Mouse (Mus musculus): ENCODE results near the gene Olfm1. TPM values are rescaled to one million over a fixed set of nuclear protein-coding genes. Genes with fewer than 3 reads are reported as not detected.

The Olfm1 gene
- total and polyA plus RNA-seq, 3 experiments, result 22.2 to 51.0 TPM; not detected in 1

DNA sequence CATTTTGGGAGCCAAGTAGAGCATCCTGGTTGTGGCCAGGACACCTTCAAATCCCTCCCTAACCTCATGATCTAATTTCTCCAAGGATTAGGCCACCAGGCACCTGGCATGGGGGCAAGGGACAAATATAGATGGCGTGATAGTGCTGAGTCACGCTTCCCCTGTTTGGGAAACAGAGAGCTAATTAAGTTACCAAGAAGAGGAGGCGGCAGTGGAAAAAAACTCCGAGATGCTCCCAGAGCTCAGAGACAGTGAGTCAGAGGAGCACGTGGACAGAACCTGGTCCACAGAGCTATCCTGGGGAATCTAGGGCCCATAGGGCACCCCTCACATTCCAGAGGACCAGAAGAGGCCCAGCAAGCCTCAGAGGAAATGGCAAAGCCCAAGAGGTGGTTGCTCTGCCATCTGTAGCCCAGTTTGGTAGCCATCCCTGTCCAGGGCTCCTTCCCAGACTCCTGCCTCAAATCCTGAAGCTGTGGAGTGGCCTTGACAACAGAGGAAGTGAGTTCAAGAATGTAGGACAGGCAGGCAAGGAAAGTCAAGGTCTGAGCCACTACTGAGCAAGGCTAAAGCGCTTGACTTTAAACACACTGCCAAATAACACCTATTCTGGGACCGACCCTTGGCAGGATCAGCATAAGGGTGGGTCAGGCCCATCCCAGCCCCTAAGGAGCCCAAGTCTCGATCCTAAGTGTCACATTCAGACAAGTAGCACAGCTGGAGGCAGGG, 52.0 kb downstream of the Olfm1 start:
- Histone ChIP-seq H3K36me3 (ENCODE audit: control insufficient read depth in 1 of 2, insufficient read depth in 2 of 2, low read length in 2 of 2) (no peaks in the 10 kb centered on the region), H3K79me2 (ENCODE audit: control insufficient read depth, insufficient read depth, low read length, poor library complexity) (no peaks in the 10 kb centered on the region), H3K9me3 (replicated peaks; ENCODE audit: insufficient read depth, low read length) (no peaks in the 10 kb centered on the region), H3K27me3 (ENCODE audit: control insufficient read depth in 1 of 2, insufficient read depth in 2 of 2, low read length in 2 of 2) (0 out of 4 replicates have a peak, but pooled peaks cover 0 to 2% of the 10 kb centered on the region in 2 experiments), H3K4me1 (ENCODE audit: control insufficient read depth in 1 of 2, insufficient read depth in 2 of 2, low read length in 2 of 2) (no peaks in the 10 kb centered on the region), H3K9ac (ENCODE audit: control insufficient read depth, low read depth, low read length, poor library complexity, severe bottlenecking) (no peak overlapping the region), H3K4me3 (ENCODE audit: control insufficient read depth in 1 of 2, insufficient read depth in 1 of 2, low read depth in 2 of 2, low read length in 2 of 2) (no peak overlapping the region), H3K27ac (ENCODE audit: control insufficient read depth, low read depth, low read length) (no peak overlapping the region)
- DNase-seq (ENCODE audit: low read depth, low spot score), result no peak
- no peak for TF ChIP-seq RAD21 (IDR thresholded peaks at IDR 0.05; ENCODE audit: low read depth, low read length)
- no peak for TF ChIP-seq KAT2A (conservative IDR thresholded peaks at IDR 0.05; ENCODE audit: low read depth, low read length)

DNA sequence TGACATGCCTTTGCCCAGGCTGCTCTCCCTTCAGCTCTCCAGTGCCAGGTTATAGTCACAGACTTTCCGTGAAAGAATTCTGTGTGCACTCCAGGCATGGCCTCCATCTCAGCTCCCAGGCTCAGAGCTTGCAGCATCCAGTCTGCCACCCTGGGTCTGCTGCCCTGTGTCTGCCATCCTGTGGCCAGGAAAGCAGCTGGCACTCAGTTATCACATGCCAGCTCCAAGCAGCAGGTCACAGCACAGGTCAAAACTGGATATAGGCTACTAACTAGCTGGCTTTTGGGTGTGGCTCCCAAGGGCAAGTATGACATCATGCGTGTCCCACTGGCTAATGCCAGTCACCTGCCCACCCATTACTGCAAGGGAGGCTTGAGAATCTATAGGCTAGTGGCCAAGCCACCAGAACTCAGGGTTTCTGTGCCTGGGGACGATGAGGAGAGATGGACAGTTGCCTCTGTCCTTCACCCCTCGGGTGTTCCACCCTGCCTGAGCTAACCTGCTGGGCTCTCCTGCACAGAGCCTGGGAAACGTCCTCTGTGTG, 53.4 kb downstream of the Olfm1 start:
- no peak overlapping the region for H3K9ac ChIP-seq (ENCODE audit: control insufficient read depth, low read depth, low read length, poor library complexity, severe bottlenecking)
- H3K27ac ChIP-seq (ENCODE audit: control insufficient read depth, low read depth, low read length), result no peak overlapping the region
- H3K4me1 ChIP-seq (ENCODE audit: control insufficient read depth in 1 of 2, insufficient read depth in 2 of 2, low read length in 2 of 2), result no peaks in the 10 kb centered on the region
- TF ChIP-seq BHLHE40 (IDR thresholded peaks at IDR 0.05; ENCODE audit: borderline replicate concordance, low read depth, low read length), result no peak
- TF ChIP-seq UBTF (IDR thresholded peaks at IDR 0.05; ENCODE audit: borderline replicate concordance, insufficient read depth, low read depth, low read length), result no peak
- H3K79me2 ChIP-seq (ENCODE audit: control insufficient read depth, insufficient read depth, low read length, poor library complexity), result no peaks in the 10 kb centered on the region
- no peak overlapping the region for H3K4me3 ChIP-seq (ENCODE audit: control insufficient read depth in 1 of 2, insufficient read depth in 1 of 2, low read depth in 2 of 2, low read length in 2 of 2)
- peaks cover 2% of the 10 kb centered on the region in 2 experiments; a peak in 1 of 4 replicates for H3K27me3 ChIP-seq (ENCODE audit: control insufficient read depth in 1 of 2, insufficient read depth in 2 of 2, low read length in 2 of 2)
- no peaks in the 10 kb centered on the region for H3K36me3 ChIP-seq (ENCODE audit: control insufficient read depth in 1 of 2, insufficient read depth in 2 of 2, low read length in 2 of 2)
- DNase-seq (ENCODE audit: low read depth, low spot score), result no peak
- H3K9me3 ChIP-seq (replicated peaks; ENCODE audit: insufficient read depth, low read length), result no peaks in the 10 kb centered on the region

DNA sequence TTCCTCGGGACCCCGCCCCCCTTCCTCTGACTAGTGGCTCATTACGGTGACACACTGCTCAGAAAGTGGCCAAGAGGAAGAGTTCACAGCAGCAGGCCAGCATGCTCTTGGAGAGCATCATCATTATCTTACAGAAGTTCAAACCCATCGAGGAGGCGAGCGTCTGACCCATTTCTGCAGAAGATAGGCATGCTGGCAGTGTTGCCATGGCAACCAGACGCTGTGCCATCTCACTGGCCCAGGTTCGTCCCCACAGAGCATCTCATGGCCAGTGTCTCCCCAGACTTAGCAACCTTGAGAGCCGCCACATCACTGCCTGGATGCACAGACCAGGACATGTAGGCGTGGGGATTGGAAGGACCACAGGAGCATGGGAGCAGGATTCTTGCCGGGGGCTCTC, 54.3 kb downstream of the Olfm1 start:
- no peaks in the 10 kb centered on the region for H3K9me3 ChIP-seq (replicated peaks; ENCODE audit: insufficient read depth, low read length)
- H3K9ac ChIP-seq (ENCODE audit: control insufficient read depth, low read depth, low read length, poor library complexity, severe bottlenecking), result no peak overlapping the region
- H3K4me3 ChIP-seq (ENCODE audit: control insufficient read depth in 1 of 2, insufficient read depth in 1 of 2, low read depth in 2 of 2, low read length in 2 of 2), result no peak overlapping the region
- no peak overlapping the region for H3K27ac ChIP-seq (ENCODE audit: control insufficient read depth, low read depth, low read length)
- TF ChIP-seq CHD2 (IDR thresholded peaks at IDR 0.05; ENCODE audit: low read length), result no peak
- TF ChIP-seq TAL1 (IDR thresholded peaks at IDR 0.05; ENCODE audit: low read length), result no peak
- TF ChIP-seq MAX (IDR thresholded peaks at IDR 0.05; ENCODE audit: low read length), result no peak
- TF ChIP-seq EP300 (IDR thresholded peaks at IDR 0.05; ENCODE audit: low read depth in 1 of 2, low read length in 2 of 2), result no peak
- TF ChIP-seq ZKSCAN1 (IDR thresholded peaks at IDR 0.05; ENCODE audit: low read depth, low read length), result no peak
- no peak for TF ChIP-seq ELF1 (IDR thresholded peaks at IDR 0.05; ENCODE audit: low read depth, low read length)
- no peak for TF ChIP-seq MEF2A (IDR thresholded peaks at IDR 0.05; ENCODE audit: extremely low read depth, insufficient replicate concordance, low read depth, low read length, poor library complexity, severe bottlenecking)
- TF ChIP-seq MAZ (IDR thresholded peaks at IDR 0.05; ENCODE audit: low read depth, low read length), result no peak
- no peak for TF ChIP-seq ETS1 (IDR thresholded peaks at IDR 0.05; ENCODE audit: low read depth, low read length)
- no peak for TF ChIP-seq CTCF (IDR thresholded peaks at IDR 0.05 in 2 of 3, conservative IDR thresholded peaks at IDR 0.05 in 1 of 3; ENCODE audit: control insufficient read depth in 1 of 3, insufficient read depth in 1 of 3, low read depth in 2 of 3, low read length in 3 of 3, poor library complexity in 1 of 3, severe bottlenecking in 1 of 3)
- no peak for DNase-seq (ENCODE audit: low read depth, low spot score)
- H3K79me2 ChIP-seq (ENCODE audit: control insufficient read depth, insufficient read depth, low read length, poor library complexity), result no peaks in the 10 kb centered on the region
- H3K36me3 ChIP-seq (ENCODE audit: control insufficient read depth in 1 of 2, insufficient read depth in 2 of 2, low read length in 2 of 2), result no peaks in the 10 kb centered on the region
- H3K27me3 ChIP-seq (ENCODE audit: control insufficient read depth in 1 of 2, insufficient read depth in 2 of 2, low read length in 2 of 2), result peaks cover 2 to 3% of the 10 kb centered on the region in 2 experiments; a peak in 1 of 4 replicates
- no peaks in the 10 kb centered on the region for H3K4me1 ChIP-seq (ENCODE audit: control insufficient read depth in 1 of 2, insufficient read depth in 2 of 2, low read length in 2 of 2)
